Mouse (Mus musculus) limb, embryonic 12.5 days (tissue): ENCODE data around the gene Olfr15. TPM values are rescaled to one million over a fixed set of nuclear protein-coding genes. Genes with fewer than 3 reads are reported as not detected.

Experiments used
- ATAC-seq: fragments of 200-750 bp; cut with Nextera tagmentation; 2 replicates; pipeline ENCODE4 v1.8.0; 2017; ENCODE audit warnings: low read depth, moderate TSS enrichment; ENCODE audit not compliant: insufficient number of reproducible peaks, insufficient read depth, low FRiP score, low TSS enrichment
- H3K27ac ChIP-seq: fragments of 300-500 bp; sonication (generic); 2 replicates; pipeline ENCODE4 v1.5.1; 2016; ENCODE audit warnings: mild to moderate bottlenecking, moderate library complexity
- H3K27me3 ChIP-seq: fragments of 300-500 bp; sonication (generic); 2 replicates; pipeline ENCODE4 v1.6.1; 2016; ENCODE audit warnings: mild to moderate bottlenecking, moderate library complexity
- H3K36me3 ChIP-seq: fragments of 300-500 bp; sonication (generic); 2 replicates; pipeline ENCODE4 v1.6.1; 2016; ENCODE audit warnings: mild to moderate bottlenecking, moderate library complexity
- H3K4me1 ChIP-seq: fragments of 300-500 bp; sonication (generic); replicated peaks from 2 replicates; pipeline ENCODE4 v1.6.1; 2016
- H3K4me2 ChIP-seq: fragments of 300-500 bp; sonication (generic); 2 replicates; pipeline ENCODE4 v1.6.1; 2016; ENCODE audit warnings: mild to moderate bottlenecking, moderate library complexity
- H3K4me3 ChIP-seq: fragments of 300-500 bp; sonication (generic); replicated peaks from 2 replicates; pipeline ENCODE4 v1.5.1; 2016; ENCODE audit warnings: mild to moderate bottlenecking
- H3K9ac ChIP-seq: fragments of 300-500 bp; sonication (generic); replicated peaks from 2 replicates; pipeline ENCODE4 v1.6.1; 2016; ENCODE audit warnings: mild to moderate bottlenecking, moderate library complexity
- H3K9me3 ChIP-seq: fragments of 300-500 bp; sonication (generic); 2 replicates; pipeline ENCODE4 v1.6.1; 2016; ENCODE audit warnings: mild to moderate bottlenecking, moderate library complexity
- WGBS: fragments of 180-500 bp; shearing (Covaris S2); methylation state at CpG from one replicate; pipeline ENCODE4 v1.1.7; 2016; 5-methylcytosine and 5-hydroxymethylcytosine counted together
- polyA plus RNA-seq: library from polyadenylated mRNA; unstranded; fragments of >200 nt; fragmentation: Nextera tagmentation; extraction: Ambion mirVana; gene quantifications from 2 replicates; pipeline ENCODE4 v1.2.1, GENCODE M21; 2016

Olfr15 gene
- polyA plus RNA-seq, 1 experiment from 2014 or later: not detected

GRCm38 (mm10) chr16:3872216-3873047 lies 41.8 kb downstream of the Olfr15 start, which contains the start of gene Naa60:
Gene Naa60 (plus strand): TSS chr16:3872375.
- 4% methylated on average over 47 of the region's 47 CpGs for WGBS
- H3K9me3 ChIP-seq: no peaks in the 10 kb centered on the region
- peaks cover 12% of the 10 kb centered on the region for H3K4me1 ChIP-seq
- H3K4me3 ChIP-seq: peak within 1 kb of the TSS; percentile 53
- H3K9ac ChIP-seq: peak within 1 kb of the TSS; percentile 69
- peaks cover 21% of the 10 kb centered on the region for H3K36me3 ChIP-seq
- no peaks in the 10 kb centered on the region for H3K27me3 ChIP-seq
- peak within 1 kb of the TSS; percentile 50; the same call in 1 of the 2 replicates for H3K27ac ChIP-seq
- peak; percentile 98 for ATAC-seq
- H3K4me2 ChIP-seq: peak within 1 kb of the TSS; percentile 85

- H3K9me3 ChIP-seq: no peaks in the 10 kb centered on the region
- no peak overlapping the region for H3K4me3 ChIP-seq
- H3K27me3 ChIP-seq: no peaks in the 10 kb centered on the region
- H3K4me2 ChIP-seq: no peak overlapping the region
- no peak for ATAC-seq
- peaks cover 8% of the 10 kb centered on the region for H3K4me1 ChIP-seq
- H3K36me3 ChIP-seq: peaks cover 10% of the 10 kb centered on the region
- no peak overlapping the region for H3K9ac ChIP-seq
- H3K27ac ChIP-seq: no peak overlapping the region
- 91% methylated on average over 4 of the region's 4 CpGs for WGBS
Observed at GRCm38 (mm10) chr16:3876346-3876745, 45.7 kb downstream of the Olfr15 start.

GRCm38 (mm10) chr16:3884201-3885064 lies 53.8 kb downstream of the Olfr15 start, which contains the start of the genes Zfp597 and Gm20695:
Gene Zfp597 (minus strand): TSS chr16:3884561.
Gene Gm20695 (plus strand): TSS chr16:3884648.
- under 1% methylated on average over 88 of the region's 88 CpGs for WGBS
- H3K4me2 ChIP-seq: peak within 1 kb of the TSS; percentile 67
- H3K27me3 ChIP-seq: no peaks in the 10 kb centered on the region
- H3K4me3 ChIP-seq: peak within 1 kb of the TSS; percentile 90
- ATAC-seq: peak; percentile 99
- H3K27ac ChIP-seq: peak within 1 kb of the TSS; percentile 88
- peaks cover 9% of the 10 kb centered on the region for H3K4me1 ChIP-seq
- H3K9ac ChIP-seq: peak within 1 kb of the TSS; percentile 85
- H3K36me3 ChIP-seq: peaks cover 3% of the 10 kb centered on the region
- H3K9me3 ChIP-seq: no peaks in the 10 kb centered on the region

GRCm38 (mm10) chr16:3885065-3885670 lies 54.5 kb downstream of the Olfr15 start:
- WGBS: 2% methylated on average over 10 of the region's 10 CpGs
- ATAC-seq: no peak
- no peaks in the 10 kb centered on the region; the same call in 1 of the 2 replicates for H3K36me3 ChIP-seq
- H3K4me1 ChIP-seq: peaks cover 9% of the 10 kb centered on the region
- no peaks in the 10 kb centered on the region for H3K9me3 ChIP-seq
- H3K9ac ChIP-seq: peak overlapping the region; percentile 85
- no peaks in the 10 kb centered on the region for H3K27me3 ChIP-seq
- H3K4me2 ChIP-seq: peak overlapping the region; percentile 67
- H3K4me3 ChIP-seq: peak overlapping the region; percentile 90
- peak overlapping the region; percentile 88 for H3K27ac ChIP-seq

- WGBS: 94% methylated on average over 14 of the region's 14 CpGs
- no peak overlapping the region for H3K27ac ChIP-seq
Observed at GRCm38 (mm10) chr16:3891621-3892295, 61.1 kb downstream of the Olfr15 start.

GRCm38 (mm10) chr16:3893739-3894138 lies 63.1 kb downstream of the Olfr15 start:
- 58% methylated on average over 3 of the region's 3 CpGs for WGBS
- Histone ChIP-seq H3K27ac (no peak overlapping the region), H3K9me3 (no peaks in the 10 kb centered on the region), H3K4me3 (no peak overlapping the region), H3K4me2 (no peak overlapping the region), H3K9ac (no peak overlapping the region), H3K4me1 (no peaks in the 10 kb centered on the region), H3K27me3 (no peaks in the 10 kb centered on the region), H3K36me3 (peaks cover 27% of the 10 kb centered on the region)
- ATAC-seq: no peak

More at GRCm38 (mm10) chr16:3891621-3892295, 61.1 kb downstream of the Olfr15 start:
- Histone ChIP-seq H3K4me2 (no peak overlapping the region), H3K9me3 (no peaks in the 10 kb centered on the region), H3K4me1 (no peaks in the 10 kb centered on the region), H3K9ac (no peak overlapping the region), H3K27me3 (no peaks in the 10 kb centered on the region), H3K4me3 (no peak overlapping the region), H3K36me3 (peaks cover 13% of the 10 kb centered on the region)
- ATAC-seq: no peak

Other genes with a start within 250 kb of the Olfr15 start
- not detected in 2 replicates for gene Olfr161, start 239.8 kb upstream of the Olfr15 start, polyA plus RNA-seq
- gene Mefv, start 112.8 kb upstream of the Olfr15 start, polyA plus RNA-seq: not detected in 2 replicates
- gene Zfp263, start 86.8 kb upstream of the Olfr15 start, polyA plus RNA-seq: 51.7 and 60.2 TPM in 2 replicates
- gene Zfp174, start 16.4 kb downstream of the Olfr15 start, polyA plus RNA-seq: 1.9 TPM in 2 replicates
- gene Naa60, start 41.5 kb downstream of the Olfr15 start, polyA plus RNA-seq: 51.5 and 55.5 TPM in 2 replicates
- gene Zfp597, start 53.7 kb downstream of the Olfr15 start, polyA plus RNA-seq: 5.6 and 7.5 TPM in 2 replicates
- 0.93 and 2.4 TPM in 2 replicates for gene Gm20695, start 53.8 kb downstream of the Olfr15 start, polyA plus RNA-seq
- 8.7 and 9.3 TPM in 2 replicates for gene 1700037C18Rik, start 77.8 kb downstream of the Olfr15 start, polyA plus RNA-seq
- 25.7 and 30.6 TPM in 2 replicates for gene Cluap1, start 77.9 kb downstream of the Olfr15 start, polyA plus RNA-seq
- gene Nlrc3, start 145.8 kb downstream of the Olfr15 start, polyA plus RNA-seq: 0.83 and 1.5 TPM in 2 replicates
- 23.1 and 27.9 TPM in 2 replicates for gene Slx4, start 172.9 kb downstream of the Olfr15 start, polyA plus RNA-seq
- gene Dnase1, start 206.1 kb downstream of the Olfr15 start, polyA plus RNA-seq: 6.5 and 8.2 TPM in 2 replicates
- gene Trap1, start 246.9 kb downstream of the Olfr15 start, polyA plus RNA-seq: 85.6 and 86.5 TPM in 2 replicates